Mouse (Mus musculus) heart, embryonic 13.5 days (tissue): ENCODE results near the gene Rabl3. TPM values are rescaled to one million over a fixed set of nuclear protein-coding genes. Genes with fewer than 3 reads are reported as not detected.

Experiments used
- ATAC-seq: fragments of 200-750 bp; cut with Nextera tagmentation; 2 replicates; pipeline ENCODE4 v1.8.0; 2017; ENCODE audit warnings: moderate TSS enrichment; ENCODE audit not compliant: insufficient number of reproducible peaks, low FRiP score, low TSS enrichment; ENCODE audit errors: extremely low read depth
- H3K27ac ChIP-seq: fragments of 300-500 bp; sonication (generic); replicated peaks from 2 replicates; pipeline ENCODE4 v1.5.1; 2015; ENCODE audit warnings: moderate library complexity, mild to moderate bottlenecking, inconsistent platforms
- H3K27me3 ChIP-seq: fragments of 300-500 bp; sonication (generic); replicated peaks from 2 replicates; pipeline ENCODE4 v1.6.1; 2015; ENCODE audit warnings: mild to moderate bottlenecking, inconsistent platforms
- H3K36me3 ChIP-seq: fragments of 300-500 bp; sonication (generic); 2 replicates; pipeline ENCODE4 v1.6.1; 2015; ENCODE audit warnings: mild to moderate bottlenecking, inconsistent platforms
- H3K4me1 ChIP-seq: fragments of 300-500 bp; sonication (generic); 2 replicates; pipeline ENCODE4 v1.6.1; 2015; ENCODE audit warnings: inconsistent platforms
- H3K4me2 ChIP-seq: fragments of 300-500 bp; sonication (generic); 2 replicates; pipeline ENCODE4 v1.6.1; 2015; ENCODE audit warnings: inconsistent platforms, mild to moderate bottlenecking, moderate library complexity
- H3K4me3 ChIP-seq: fragments of 300-500 bp; sonication (generic); 2 replicates; pipeline ENCODE4 v1.5.1; 2015; ENCODE audit warnings: moderate library complexity, mild to moderate bottlenecking, inconsistent platforms
- H3K9ac ChIP-seq: fragments of 300-500 bp; sonication (generic); 2 replicates; pipeline ENCODE4 v1.6.1; 2015; ENCODE audit warnings: inconsistent platforms, mild to moderate bottlenecking, moderate library complexity
- H3K9me3 ChIP-seq: fragments of 300-500 bp; sonication (generic); 2 replicates; pipeline ENCODE4 v1.6.1; 2016; ENCODE audit warnings: inconsistent platforms
- WGBS: fragments of 180-500 bp; shearing (Covaris S2); methylation state at CpG from one replicate; pipeline ENCODE4 v1.1.7; 2015; ENCODE audit warnings: mixed read lengths; 5-methylcytosine and 5-hydroxymethylcytosine counted together
- polyA plus RNA-seq: library from polyadenylated mRNA; unstranded; fragments of >200 nt; fragmentation: Nextera tagmentation; extraction: Ambion mirVana; gene quantifications from 2 replicates; pipeline ENCODE4 v1.2.1, GENCODE M21; 2015

The Rabl3 gene
- polyA plus RNA-seq, 1 experiment from 2014 or later, result 23.8 TPM

DNA sequence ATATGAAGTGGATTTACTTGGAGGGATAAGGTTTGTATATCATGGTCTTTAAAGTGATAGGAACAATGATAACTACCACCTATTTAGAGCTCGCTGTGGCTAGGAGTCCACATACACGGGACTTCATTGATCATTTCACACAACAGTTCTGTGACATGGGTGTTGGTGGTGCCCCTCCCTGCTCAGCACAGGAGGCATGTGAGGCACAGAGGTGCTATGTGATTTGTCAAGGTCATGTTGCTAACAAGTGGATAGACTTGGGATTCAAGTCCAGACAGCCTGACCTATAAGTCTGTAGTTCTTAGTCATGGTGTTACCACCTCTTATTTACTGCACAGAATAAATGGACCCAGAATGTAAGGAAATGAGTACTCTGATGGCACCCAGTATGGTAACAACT, 11.3 kb downstream of the Rabl3 start:
- no peaks in the 10 kb centered on the region; the same call in 1 of the 2 replicates for H3K36me3 ChIP-seq
- WGBS, result 41% methylated on average over 2 of the region's 2 CpGs
- H3K4me1 ChIP-seq, result peaks cover 40% of the 10 kb centered on the region
- no peak overlapping the region for H3K9ac ChIP-seq
- H3K27ac ChIP-seq, result peak overlapping the region; percentile 93
- ATAC-seq, result peak; percentile 46; the same call in 1 of the 2 replicates
- H3K27me3 ChIP-seq, result no peaks in the 10 kb centered on the region
- no peak overlapping the region for H3K4me3 ChIP-seq
- peak overlapping the region; percentile 57 for H3K4me2 ChIP-seq
- H3K9me3 ChIP-seq, result no peaks in the 10 kb centered on the region

DNA sequence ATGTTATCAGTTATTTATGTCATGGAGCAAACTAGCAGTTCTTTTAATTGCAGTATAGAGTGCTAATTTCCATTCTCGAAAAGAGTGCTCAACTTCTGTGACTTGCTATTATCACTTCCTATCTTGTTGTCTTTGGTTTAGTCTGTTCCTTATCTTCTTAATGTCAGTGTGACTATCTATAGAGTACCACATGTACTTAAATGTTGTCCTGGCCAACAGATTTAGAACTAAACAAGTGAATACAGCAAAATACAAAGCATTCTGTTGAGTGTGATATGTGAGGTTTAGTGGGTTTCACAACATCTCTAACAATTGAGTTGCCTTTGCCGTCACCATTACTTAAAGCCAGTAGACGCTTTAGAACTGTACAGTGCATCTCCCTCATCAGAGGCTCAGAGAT, 13.1 kb downstream of the Rabl3 start:
- H3K27ac ChIP-seq, result no peak overlapping the region
- no peaks in the 10 kb centered on the region for H3K27me3 ChIP-seq
- peaks cover 47% of the 10 kb centered on the region for H3K4me1 ChIP-seq
- no peak overlapping the region for H3K4me2 ChIP-seq
- no peak overlapping the region for H3K9ac ChIP-seq
- 76% methylated on average over 3 of the region's 3 CpGs for WGBS
- peaks cover 13% of the 10 kb centered on the region for H3K36me3 ChIP-seq
- H3K4me3 ChIP-seq, result no peak overlapping the region
- H3K9me3 ChIP-seq, result no peaks in the 10 kb centered on the region
- no peak for ATAC-seq

DNA sequence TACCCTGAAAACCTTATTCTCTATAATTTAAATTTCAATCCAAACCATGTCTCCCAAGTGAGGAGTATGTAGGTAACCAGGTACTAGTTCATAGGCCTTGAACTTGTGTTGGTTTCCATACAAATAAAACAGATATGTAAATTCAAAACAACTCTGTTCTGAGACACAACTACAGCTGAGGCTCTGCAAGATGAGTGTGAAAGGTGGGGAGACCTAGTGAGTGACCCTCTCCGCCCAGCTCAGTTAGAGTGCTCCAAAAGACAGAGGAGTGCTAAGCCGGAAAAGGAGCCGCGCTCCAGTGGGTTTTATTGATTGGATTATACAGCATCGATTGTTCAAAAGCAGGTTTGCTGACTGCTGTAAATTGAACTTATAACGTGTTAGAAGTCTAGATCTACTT, 22.7 kb downstream of the Rabl3 start:
- no peak overlapping the region for H3K4me3 ChIP-seq
- WGBS, result 90% methylated on average over 6 of the region's 6 CpGs
- peaks cover 30% of the 10 kb centered on the region for H3K4me1 ChIP-seq
- no peak; the same call in 1 of the 2 replicates for ATAC-seq
- H3K27ac ChIP-seq, result no peak overlapping the region
- peaks cover 45% of the 10 kb centered on the region for H3K36me3 ChIP-seq
- H3K27me3 ChIP-seq, result no peaks in the 10 kb centered on the region
- H3K9ac ChIP-seq, result no peak overlapping the region
- H3K9me3 ChIP-seq, result no peaks in the 10 kb centered on the region
- no peak overlapping the region for H3K4me2 ChIP-seq

DNA sequence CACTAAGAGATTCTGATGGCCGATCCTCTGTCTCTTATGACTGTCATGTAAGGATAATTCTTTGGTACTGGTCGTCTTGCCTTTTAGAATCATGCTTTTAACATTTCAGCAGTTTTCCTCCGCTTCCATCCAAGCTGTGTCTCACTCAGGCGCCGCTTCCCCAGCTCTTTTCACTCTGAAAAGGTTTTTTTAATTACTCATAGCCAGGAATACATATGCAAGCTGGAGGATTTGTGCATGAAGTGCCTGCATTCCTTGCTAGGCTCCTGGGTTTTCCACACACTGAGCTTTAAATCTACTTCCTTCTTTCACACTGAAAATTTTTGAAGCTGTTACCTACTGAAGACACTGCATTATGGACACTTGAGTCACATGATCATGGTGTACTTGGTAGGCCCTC, 23.3 kb downstream of the Rabl3 start:
- Histone ChIP-seq H3K9ac (no peak overlapping the region), H3K4me1 (peaks cover 33% of the 10 kb centered on the region), H3K4me3 (no peak overlapping the region), H3K9me3 (no peaks in the 10 kb centered on the region), H3K36me3 (peaks cover 45% of the 10 kb centered on the region), H3K27ac (no peak overlapping the region), H3K27me3 (no peaks in the 10 kb centered on the region), H3K4me2 (no peak overlapping the region)
- WGBS, result 87% methylated on average over 5 of the region's 5 CpGs
- ATAC-seq, result no peak

DNA sequence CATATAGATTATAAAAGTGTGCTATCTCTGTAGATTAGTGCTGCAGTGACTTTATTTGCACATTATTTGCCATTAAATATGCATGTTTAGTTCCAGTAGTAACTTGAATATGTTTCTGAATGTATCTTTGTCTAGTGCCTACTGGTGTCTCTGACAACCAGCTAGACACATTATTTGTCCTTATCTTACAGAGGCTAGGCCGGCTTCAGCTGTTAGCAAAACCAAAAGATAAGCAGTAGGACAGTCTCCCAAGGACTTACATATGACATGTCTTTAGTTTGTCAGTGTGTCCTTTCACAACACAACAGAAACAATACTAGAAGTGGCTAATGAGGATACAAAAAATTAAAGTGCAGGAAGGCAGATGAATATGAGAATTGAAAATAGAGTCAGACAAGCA, 25.4 kb downstream of the Rabl3 start:
- Histone ChIP-seq H3K27ac (peak overlapping the region; percentile 54), H3K9ac (no peak overlapping the region), H3K9me3 (no peaks in the 10 kb centered on the region), H3K4me3 (no peak overlapping the region), H3K27me3 (no peaks in the 10 kb centered on the region), H3K4me2 (no peak overlapping the region), H3K4me1 (peaks cover 33% of the 10 kb centered on the region), H3K36me3 (peaks cover 39% of the 10 kb centered on the region)
- no peak for ATAC-seq
- 15% methylated on average over 1 of the region's 1 CpGs for WGBS

DNA sequence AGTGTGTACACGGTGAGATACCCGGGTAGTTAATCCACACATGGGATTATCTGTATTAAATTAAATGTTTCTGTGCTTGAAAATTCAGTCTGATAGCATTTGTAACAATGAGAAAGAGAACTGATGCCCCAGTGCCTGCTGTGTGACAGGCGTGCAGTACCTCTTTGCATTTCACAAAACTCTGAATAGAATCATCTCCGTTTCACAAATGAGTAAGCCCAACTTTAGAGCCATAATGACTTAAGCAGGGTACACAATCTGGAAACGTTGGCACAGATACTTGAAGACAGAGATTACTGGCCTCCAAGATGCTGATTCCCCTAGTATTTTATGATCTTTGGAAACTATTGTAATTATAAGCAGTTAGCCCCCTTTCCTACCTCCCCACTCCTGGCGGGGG, 26.4 kb downstream of the Rabl3 start:
- 73% methylated on average over 6 of the region's 6 CpGs for WGBS
- no peak overlapping the region for H3K4me2 ChIP-seq
- no peak overlapping the region for H3K4me3 ChIP-seq
- no peak for ATAC-seq
- H3K9me3 ChIP-seq, result no peaks in the 10 kb centered on the region
- H3K27me3 ChIP-seq, result no peaks in the 10 kb centered on the region
- H3K27ac ChIP-seq, result no peak overlapping the region
- peaks cover 43% of the 10 kb centered on the region for H3K36me3 ChIP-seq
- H3K4me1 ChIP-seq, result peaks cover 33% of the 10 kb centered on the region
- H3K9ac ChIP-seq, result no peak overlapping the region

DNA sequence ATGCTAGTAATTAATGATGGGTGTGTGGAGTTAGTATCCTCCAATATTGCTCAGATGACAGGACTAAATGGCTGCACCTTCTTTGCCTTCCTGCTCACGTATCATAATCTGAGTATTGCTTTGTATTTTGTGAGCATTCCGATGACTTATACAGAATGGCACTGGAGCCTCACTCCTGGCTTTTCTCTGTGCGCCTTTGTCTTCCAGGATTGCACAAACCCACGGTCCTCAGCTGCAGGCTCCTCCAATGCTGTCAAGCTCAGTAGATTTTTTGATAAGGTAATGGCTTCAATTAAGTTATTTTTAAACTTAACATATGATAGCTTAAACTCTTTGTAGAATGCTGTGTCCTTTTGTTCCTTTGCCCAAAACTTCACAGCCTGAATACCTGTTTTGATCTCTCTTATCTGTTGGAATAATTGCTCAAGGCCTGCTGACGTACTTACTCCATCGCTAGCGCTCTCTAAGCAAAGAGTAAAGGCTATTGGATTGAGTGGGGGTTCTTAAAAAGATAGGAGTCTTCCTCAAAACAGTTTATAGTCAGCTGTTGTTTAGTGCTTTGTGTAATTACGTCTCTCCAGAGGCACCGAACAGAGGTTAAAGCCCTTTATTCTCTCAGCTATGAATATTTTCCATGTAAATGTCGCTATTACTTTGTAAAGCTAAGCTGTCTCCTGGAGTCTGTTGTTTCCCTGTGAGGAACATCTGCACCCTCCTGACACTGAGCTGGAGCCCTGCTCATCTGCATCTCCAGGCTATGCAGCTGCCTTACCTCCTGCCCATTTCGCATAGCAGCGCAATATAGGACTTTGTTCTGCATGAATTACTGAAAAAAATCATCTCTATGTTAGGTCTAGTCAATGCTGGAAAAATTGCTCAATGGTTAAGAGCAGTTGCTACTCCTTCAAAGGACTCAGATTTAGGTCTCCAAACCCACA, 27.7 kb downstream of the Rabl3 start:
- Histone ChIP-seq H3K9me3 (no peaks in the 10 kb centered on the region), H3K4me2 (no peak overlapping the region), H3K4me3 (no peak overlapping the region), H3K36me3 (peaks cover 55% of the 10 kb centered on the region), H3K4me1 (peaks cover 33% of the 10 kb centered on the region), H3K27ac (no peak overlapping the region), H3K27me3 (no peaks in the 10 kb centered on the region), H3K9ac (no peak overlapping the region)
- no peak for ATAC-seq
- WGBS, result 75% methylated on average over 12 of the region's 12 CpGs

DNA sequence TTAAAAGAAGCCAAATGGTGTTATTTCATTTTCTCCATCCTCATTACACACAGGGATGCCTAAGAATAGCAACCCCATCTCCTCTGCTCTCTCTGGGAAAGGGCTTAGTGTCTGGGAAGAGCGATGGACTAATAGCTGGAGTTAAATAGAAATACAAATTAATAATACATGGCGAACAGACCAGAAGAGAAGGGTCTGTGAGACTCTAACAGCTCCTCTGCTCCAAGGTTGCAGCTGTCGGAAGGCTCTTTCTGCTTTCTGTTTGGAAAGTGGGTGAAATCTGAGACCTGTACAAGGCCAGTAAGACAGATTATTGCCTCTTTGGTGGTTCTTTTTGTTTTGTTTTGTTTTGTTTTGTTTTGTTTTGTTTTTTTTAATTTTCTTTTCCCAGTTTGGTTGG, 31.9 kb downstream of the Rabl3 start:
- peaks cover 45% of the 10 kb centered on the region for H3K36me3 ChIP-seq
- no peak overlapping the region for H3K9ac ChIP-seq
- no peak overlapping the region for H3K4me2 ChIP-seq
- peaks cover 5% of the 10 kb centered on the region for H3K9me3 ChIP-seq
- no peaks in the 10 kb centered on the region for H3K27me3 ChIP-seq
- H3K4me1 ChIP-seq, result peaks cover 12% of the 10 kb centered on the region
- 83% methylated on average over 3 of the region's 3 CpGs for WGBS
- H3K27ac ChIP-seq, result no peak overlapping the region
- no peak for ATAC-seq
- H3K4me3 ChIP-seq, result no peak overlapping the region

DNA sequence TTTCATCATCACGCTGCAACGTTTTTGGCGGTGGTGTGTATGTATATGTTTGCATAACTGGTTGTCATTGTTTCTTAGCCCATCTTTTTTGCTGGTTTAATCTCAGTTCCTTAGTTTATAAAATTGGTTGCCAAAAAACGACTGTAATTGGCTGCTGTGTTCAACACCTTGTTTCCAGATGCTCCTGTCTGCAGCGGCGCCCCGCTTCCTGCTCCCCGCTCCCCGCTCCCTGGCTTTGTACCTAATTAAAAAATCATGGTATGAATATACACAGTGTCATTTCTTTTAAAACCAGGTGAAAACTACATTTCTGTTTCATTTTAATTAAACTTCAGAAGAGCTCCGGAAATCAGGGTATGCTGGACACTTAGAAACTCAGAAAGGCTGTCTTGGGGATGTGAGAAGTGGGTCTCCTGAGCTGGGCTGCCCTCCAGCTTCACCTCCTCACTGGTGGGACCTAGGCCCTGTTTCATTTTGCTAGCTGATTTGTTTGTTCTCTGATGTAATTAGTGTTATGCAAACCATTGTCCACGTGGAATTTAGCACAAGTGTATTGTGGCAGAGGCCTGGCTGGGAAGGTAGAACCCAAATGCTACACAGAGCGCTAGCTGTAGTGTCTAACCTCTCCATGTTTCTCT, 32.6 kb downstream of the Rabl3 start:
- ATAC-seq, result no peak

DNA sequence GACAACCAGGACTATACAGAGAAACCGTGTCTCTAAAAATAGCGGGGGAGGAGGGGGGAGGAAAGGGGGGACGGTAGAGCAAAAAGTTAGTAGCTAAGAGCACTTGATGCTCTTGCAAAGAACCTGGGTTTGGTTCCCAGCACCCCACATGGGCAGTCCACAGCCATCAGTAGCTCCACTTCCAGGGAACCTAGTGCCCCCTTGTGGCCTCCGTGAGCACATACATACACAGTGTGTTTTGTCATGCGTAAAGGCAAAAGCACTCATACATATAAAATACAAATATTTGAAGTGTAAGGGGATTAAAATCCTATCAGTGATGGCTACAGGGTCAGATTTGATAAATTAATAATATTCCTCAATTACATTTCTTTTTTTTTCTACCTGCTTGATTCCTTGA, 33.4 kb downstream of the Rabl3 start:
- Histone ChIP-seq H3K36me3 (peaks cover 38% of the 10 kb centered on the region), H3K9me3 (peaks cover 5% of the 10 kb centered on the region), H3K27me3 (no peaks in the 10 kb centered on the region), H3K4me3 (no peak overlapping the region), H3K4me2 (no peak overlapping the region), H3K9ac (no peak overlapping the region), H3K4me1 (no peaks in the 10 kb centered on the region), H3K27ac (no peak overlapping the region)
- no peak for ATAC-seq
- WGBS, result 91% methylated on average over 5 of the region's 5 CpGs

More for the DNA sequence above, 32.6 kb downstream of the Rabl3 start:
- Histone ChIP-seq H3K4me2 (no peak overlapping the region), H3K9me3 (peaks cover 5% of the 10 kb centered on the region), H3K36me3 (peaks cover 45% of the 10 kb centered on the region), H3K4me3 (no peak overlapping the region), H3K9ac (no peak overlapping the region), H3K27ac (no peak overlapping the region), H3K4me1 (peaks cover 5% of the 10 kb centered on the region), H3K27me3 (no peaks in the 10 kb centered on the region)
- 92% methylated on average over 12 of the region's 12 CpGs for WGBS

DNA sequence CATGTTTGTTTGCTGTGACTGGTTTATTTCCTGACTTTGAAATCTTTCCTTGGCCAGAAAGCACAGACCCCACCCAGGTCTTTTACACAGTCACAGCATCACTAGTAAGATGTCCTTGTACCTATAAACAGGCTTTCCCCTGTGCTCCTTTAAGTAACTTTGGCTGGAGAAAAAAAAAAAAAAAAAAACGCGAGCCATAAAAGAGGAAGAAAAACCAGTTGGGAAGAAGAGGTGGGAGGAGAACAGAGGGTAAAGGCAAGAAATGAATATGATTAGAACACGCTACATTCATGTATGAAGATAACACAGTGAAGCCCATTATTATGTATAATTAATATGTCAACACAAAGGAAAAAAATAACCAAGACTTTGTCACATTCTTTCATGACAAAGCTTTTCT, 35.6 kb downstream of the Rabl3 start:
- WGBS, result 87% methylated on average over 1 of the region's 3 CpGs
- no peaks in the 10 kb centered on the region for H3K27me3 ChIP-seq
- no peak for ATAC-seq
- H3K9me3 ChIP-seq, result peaks cover 5% of the 10 kb centered on the region
- peaks cover 27% of the 10 kb centered on the region for H3K36me3 ChIP-seq
- no peak overlapping the region for H3K9ac ChIP-seq
- no peak overlapping the region for H3K4me3 ChIP-seq
- H3K27ac ChIP-seq, result no peak overlapping the region
- H3K4me1 ChIP-seq, result peaks cover 8% of the 10 kb centered on the region; the same call in 1 of the 2 replicates
- no peak overlapping the region for H3K4me2 ChIP-seq
